Mouse (Mus musculus): ENCODE measurements around the gene Lhfp. TPM values are rescaled to one million over a fixed set of nuclear protein-coding genes. Genes with fewer than 3 reads are reported as not detected.
"Not testable (repeated sequence)": the region's sequence is repeated elsewhere in the genome, so short reads cannot be mapped to it uniquely, and the experiment has no call there.

The Lhfp gene
- polyA plus RNA-seq, 1 experiment from 2014 or later: 37.4 TPM

- Histone ChIP-seq H3K27ac (replicated peaks) (no peak overlapping the region), H3K4me1 (replicated peaks; ENCODE audit: control insufficient read depth, insufficient read depth) (no peaks in the 10 kb centered on the region), H3K4me3 (ENCODE audit: low read depth, low read length) (no peak overlapping the region), H3K36me3 (ENCODE audit: control insufficient read depth, insufficient read depth, low read length) (no peaks in the 10 kb centered on the region), H3K9ac (ENCODE audit: low read length) (no peak overlapping the region), H3K27me3 (ENCODE audit: control insufficient read depth, insufficient read depth, low read length) (no peaks in the 10 kb centered on the region), H3K9me3 (ENCODE audit: control insufficient read depth, low read length) (no peaks in the 10 kb centered on the region), H3K4me2 (replicated peaks; ENCODE audit: low read depth) (no peak overlapping the region)
- DNase-seq (ENCODE audit: low spot score) (no peak), ATAC-seq (ENCODE audit: low FRiP score, low TSS enrichment) (no peak)
- 26% methylated on average over 5 of the region's 5 CpGs for WGBS
- TF ChIP-seq CTCF (IDR thresholded peaks at IDR 0.05; ENCODE audit: low read depth): no peak
- no peak for TF ChIP-seq EP300 (optimal IDR thresholded peaks at IDR 0.05)
Observed at GRCm38 (mm10) chr3:53102131-53102756, 60.9 kb downstream of the Lhfp start.

GRCm38 (mm10) chr3:53102757-53103153, 61.4 kb downstream of the Lhfp start:
- Histone ChIP-seq H3K36me3 (ENCODE audit: control insufficient read depth, insufficient read depth, low read length) (no peaks in the 10 kb centered on the region), H3K27ac (replicated peaks) (no peak overlapping the region), H3K27me3 (ENCODE audit: control insufficient read depth, insufficient read depth, low read length) (no peaks in the 10 kb centered on the region), H3K4me3 (ENCODE audit: low read depth, low read length) (no peak overlapping the region), H3K9me3 (ENCODE audit: control insufficient read depth, low read length) (no peaks in the 10 kb centered on the region), H3K4me2 (replicated peaks; ENCODE audit: low read depth) (no peak overlapping the region), H3K4me1 (replicated peaks; ENCODE audit: control insufficient read depth, insufficient read depth) (no peaks in the 10 kb centered on the region), H3K9ac (ENCODE audit: low read length) (no peak overlapping the region)
- WGBS: 44% methylated on average over 12 of the region's 12 CpGs
- no peak for DNase-seq (ENCODE audit: low spot score)
- no peak for ATAC-seq (ENCODE audit: low FRiP score, low TSS enrichment)
- TF ChIP-seq EP300 (optimal IDR thresholded peaks at IDR 0.05) (no peak), CTCF (IDR thresholded peaks at IDR 0.05; ENCODE audit: low read depth) (no peak)

GRCm38 (mm10) chr3:53108594-53109373, 67.5 kb downstream of the Lhfp start:
- Histone ChIP-seq H3K36me3 (ENCODE audit: control insufficient read depth, insufficient read depth, low read length) (no peaks in the 10 kb centered on the region), H3K4me1 (replicated peaks; ENCODE audit: control insufficient read depth, insufficient read depth) (no peaks in the 10 kb centered on the region), H3K27me3 (ENCODE audit: control insufficient read depth, insufficient read depth, low read length) (no peaks in the 10 kb centered on the region), H3K9ac (ENCODE audit: low read length) (no peak overlapping the region), H3K4me3 (ENCODE audit: low read depth, low read length) (no peak overlapping the region), H3K4me2 (replicated peaks; ENCODE audit: low read depth) (no peak overlapping the region), H3K27ac (replicated peaks) (no peak overlapping the region), H3K9me3 (ENCODE audit: control insufficient read depth, low read length) (no peaks in the 10 kb centered on the region; the same call in 1 of the 2 replicates)
- WGBS: 61% methylated on average over 11 of the region's 11 CpGs
- TF ChIP-seq EP300 (optimal IDR thresholded peaks at IDR 0.05) (no peak), CTCF (IDR thresholded peaks at IDR 0.05; ENCODE audit: low read depth) (no peak)
- no peak for DNase-seq (ENCODE audit: low spot score)
- no peak for ATAC-seq (ENCODE audit: low FRiP score, low TSS enrichment)

- H3K4me2 ChIP-seq (replicated peaks; ENCODE audit: low read depth): no peak overlapping the region
- no peak for TF ChIP-seq CTCF (IDR thresholded peaks at IDR 0.05; ENCODE audit: low read depth)
- no peak for TF ChIP-seq EP300 (optimal IDR thresholded peaks at IDR 0.05)
- H3K4me1 ChIP-seq (replicated peaks; ENCODE audit: control insufficient read depth, insufficient read depth): no peaks in the 10 kb centered on the region
- H3K27me3 ChIP-seq (ENCODE audit: control insufficient read depth, insufficient read depth, low read length): no peaks in the 10 kb centered on the region
- no peak for ATAC-seq (ENCODE audit: low FRiP score, low TSS enrichment)
- WGBS: 30% methylated on average over 3 of the region's 3 CpGs
- H3K27ac ChIP-seq (replicated peaks): no peak overlapping the region
- no peak overlapping the region for H3K4me3 ChIP-seq (ENCODE audit: low read depth, low read length)
- H3K36me3 ChIP-seq (ENCODE audit: control insufficient read depth, insufficient read depth, low read length): no peaks in the 10 kb centered on the region
- H3K9me3 ChIP-seq (ENCODE audit: control insufficient read depth, low read length): no peaks in the 10 kb centered on the region; the same call in 1 of the 2 replicates
- no peak for DNase-seq (ENCODE audit: low spot score)
- H3K9ac ChIP-seq (ENCODE audit: low read length): no peak overlapping the region
Observed at GRCm38 (mm10) chr3:53109879-53110278, 68.6 kb downstream of the Lhfp start.

GRCm38 (mm10) chr3:53112048-53112447, 70.7 kb downstream of the Lhfp start:
- H3K36me3 ChIP-seq (ENCODE audit: control insufficient read depth, insufficient read depth, low read length): no peaks in the 10 kb centered on the region
- H3K9ac ChIP-seq (ENCODE audit: low read length): no peak overlapping the region
- no peak overlapping the region for H3K4me2 ChIP-seq (replicated peaks; ENCODE audit: low read depth)
- no peaks in the 10 kb centered on the region; the same call in 1 of the 2 replicates for H3K9me3 ChIP-seq (ENCODE audit: control insufficient read depth, low read length)
- WGBS: 94% methylated on average over 7 of the region's 7 CpGs
- H3K4me3 ChIP-seq (ENCODE audit: low read depth, low read length): no peak overlapping the region
- no peaks in the 10 kb centered on the region for H3K4me1 ChIP-seq (replicated peaks; ENCODE audit: control insufficient read depth, insufficient read depth)
- no peak for DNase-seq (ENCODE audit: low spot score)
- TF ChIP-seq EP300 (optimal IDR thresholded peaks at IDR 0.05) (no peak), CTCF (IDR thresholded peaks at IDR 0.05; ENCODE audit: low read depth) (peak; percentile 32)
- ATAC-seq (ENCODE audit: low FRiP score, low TSS enrichment): no peak
- H3K27me3 ChIP-seq (ENCODE audit: control insufficient read depth, insufficient read depth, low read length): no peaks in the 10 kb centered on the region
- no peak overlapping the region for H3K27ac ChIP-seq (replicated peaks)

- not testable (repeated sequence) for H3K9ac ChIP-seq (ENCODE audit: low read length); DNase-seq (ENCODE audit: low spot score); H3K9me3 ChIP-seq (ENCODE audit: control insufficient read depth, low read length); ATAC-seq (ENCODE audit: low FRiP score, low TSS enrichment); H3K27me3 ChIP-seq (ENCODE audit: control insufficient read depth, insufficient read depth, low read length); H3K36me3 ChIP-seq (ENCODE audit: control insufficient read depth, insufficient read depth, low read length); H3K4me2 ChIP-seq (replicated peaks; ENCODE audit: low read depth); H3K27ac ChIP-seq (replicated peaks); H3K4me1 ChIP-seq (replicated peaks; ENCODE audit: control insufficient read depth, insufficient read depth); H3K4me3 ChIP-seq (ENCODE audit: low read depth, low read length)
- 60% methylated on average over 3 of the region's 9 CpGs for WGBS
Observed at GRCm38 (mm10) chr3:53118755-53119154, 77.4 kb downstream of the Lhfp start.
